Comparison of ENCODE assay signal across 13 mouse cellular contexts in genomic region chr2:59627502-59627901, GRCm38 (mm10). TPM values are rescaled to one million over a fixed set of nuclear protein-coding genes. Genes with fewer than 3 reads are reported as not detected.
A peak's percentile ranks its signal among the peaks of the same experiment; 100 is the strongest.
DNase-seq lines count a peak whose midpoint lies in the region; ATAC-seq and TF ChIP-seq lines count a peak whose summit lies in the region.
"Had no signal": no experiment of that assay in that cellular context is flagged by ENCODE, and none has a peak within 500 bp of the region (broad histone marks: within the 10 kb centered on the region; RNA-seq: fewer than 3 reads in every experiment).

No protein-coding gene starts in this region.

- H3K9me3 ChIP-seq in heart, embryonic 10.5 days: no peaks in the 10 kb centered on the region
- no peaks in the 10 kb centered on the region for H3K9me3 ChIP-seq in kidney, embryonic 16.5 days (ENCODE audit: low read length)
- no peaks in the 10 kb centered on the region for H3K9me3 ChIP-seq in E14TG2a.4 (ENCODE audit: low read length)
- H3K9me3 ChIP-seq: neural tube, embryonic 13.5 days had no signal

- WGBS in heart, embryonic 10.5 days: 39% methylated on average over 1 of the region's 1 CpGs
- WGBS in kidney, embryonic 16.5 days: 19% methylated on average over 1 of the region's 1 CpGs

- no peak for DNase-seq in heart, embryonic 10.5 days (ENCODE audit: low spot score)
- no peak for DNase-seq in heart, postnatal 4 days
- no peak for DNase-seq in kidney, postnatal 4 days
- DNase-seq in urinary bladder, postnatal 36 days (ENCODE audit: low spot score in 2 of 2): no peak
- DNase-seq: liver; right cerebral cortex, postnatal 4 days; thymus, postnatal 4 days had no signal

- H3K27ac ChIP-seq in heart, embryonic 10.5 days: peak overlapping the region; percentile 56; the same call in 1 of the 2 replicates
- H3K27ac ChIP-seq in kidney, embryonic 16.5 days (ENCODE audit: low read length): peak overlapping the region; percentile 1; the same call in 1 of the 2 replicates
- H3K27ac ChIP-seq in brown adipose tissue, adult 24 weeks (replicated peaks; ENCODE audit: low read depth, low read length): peak overlapping the region; percentile 5; the same call in 1 of the 2 replicates
- H3K27ac ChIP-seq: hindbrain, embryonic 14.5 days; neural tube, embryonic 13.5 days had no signal

- H3K36me3 ChIP-seq in heart, embryonic 10.5 days: peaks cover 5% of the 10 kb centered on the region
- H3K36me3 ChIP-seq in kidney, embryonic 16.5 days (ENCODE audit: insufficient read depth, low read length): peaks cover 5% of the 10 kb centered on the region
- H3K36me3 ChIP-seq in E14TG2a.4 (ENCODE audit: insufficient read depth, low read length): no peaks in the 10 kb centered on the region
- H3K36me3 ChIP-seq: neural tube, embryonic 13.5 days had no signal

- H3K4me3 ChIP-seq in heart, embryonic 10.5 days: no peak overlapping the region
- H3K4me3 ChIP-seq in kidney, embryonic 16.5 days (ENCODE audit: low read length): no peak overlapping the region
- peak overlapping the region; percentile 66 for H3K4me3 ChIP-seq in E14TG2a.4 (replicated peaks; ENCODE audit: low read length)
- H3K4me3 ChIP-seq in brown adipose tissue, adult 24 weeks (ENCODE audit: insufficient read depth, low read depth, low read length): no peak overlapping the region
- H3K4me3 ChIP-seq: megakaryocyte, embryonic 14.5 days; neural tube, embryonic 13.5 days had no signal

- no peak overlapping the region for H3K9ac ChIP-seq in kidney, embryonic 16.5 days (replicated peaks; ENCODE audit: low read length)
- H3K9ac ChIP-seq: hindbrain, embryonic 14.5 days; neural tube, embryonic 13.5 days had no signal

- H3K4me2 ChIP-seq in kidney, embryonic 16.5 days (replicated peaks; ENCODE audit: low read depth, low read length): no peak overlapping the region
- H3K4me2 ChIP-seq: hindbrain, embryonic 14.5 days; neural tube, embryonic 13.5 days had no signal

- peak; percentile 18; the same call in 1 of the 2 replicates for ATAC-seq in kidney, embryonic 16.5 days (ENCODE audit: low FRiP score, low TSS enrichment)

- TF ChIP-seq CTCF in E14TG2a.4 (conservative IDR thresholded peaks at IDR 0.05; ENCODE audit: low read length): no peak

- H3K4me1 ChIP-seq in heart, embryonic 10.5 days: peaks cover 73% of the 10 kb centered on the region
- H3K4me1 ChIP-seq in kidney, embryonic 16.5 days (ENCODE audit: insufficient read depth, low read length): peaks cover 75% of the 10 kb centered on the region
- H3K4me1 ChIP-seq in E14TG2a.4 (replicated peaks; ENCODE audit: low read depth, low read length): peaks cover 97% of the 10 kb centered on the region
- peaks cover 50% of the 10 kb centered on the region for H3K4me1 ChIP-seq in brown adipose tissue, adult 24 weeks (ENCODE audit: control insufficient read depth, insufficient read depth, insufficient read length, low read length)

- H3K27me3 ChIP-seq in heart, embryonic 10.5 days (ENCODE audit: insufficient read depth, poor library complexity, severe bottlenecking): no peaks in the 10 kb centered on the region
- no peaks in the 10 kb centered on the region for H3K27me3 ChIP-seq in kidney, embryonic 16.5 days (ENCODE audit: insufficient read depth, low read length)
- H3K27me3 ChIP-seq in E14TG2a.4 (ENCODE audit: insufficient read depth, low read length): no peaks in the 10 kb centered on the region
- H3K27me3 ChIP-seq: neural tube, embryonic 13.5 days had no signal

RNA-seq across cellular contexts. Expression of gene Tanc1, which starts 15.7 kb away (rescaled TPM):
- polyA plus RNA-seq in heart, embryonic 10.5 days (2016; fragmentation: Nextera tagmentation; extraction: Ambion mirVana): 40.7 and 41.3 TPM in 2 replicates
- total RNA-seq in heart, postnatal 4 days (2021): 10 to 100 TPM; 42.5 to 42.8 TPM
- polyA plus RNA-seq in kidney, embryonic 16.5 days (2015; fragmentation: Nextera tagmentation; extraction: Ambion mirVana): 52.3 and 64.2 TPM in 2 replicates
- polyA plus RNA-seq in brown adipose tissue, adult 24 weeks (2012; ENCODE audit: insufficient read depth, insufficient read length, missing spikeins): 9.7 and 12.9 TPM in 2 replicates

Comparison
In these comparisons a context has a peak if more than half of its experiments do, and no peak if none do; other contexts are left out.
1. H3K27ac ChIP-seq: peak in every context shown above with its lines; median percentile 56 in heart, embryonic 10.5 days; 5 in brown adipose tissue, adult 24 weeks; 1 in kidney, embryonic 16.5 days.